Mouse (Mus musculus): ENCODE data around the gene Rgl1.

Rgl1 gene

DNA sequence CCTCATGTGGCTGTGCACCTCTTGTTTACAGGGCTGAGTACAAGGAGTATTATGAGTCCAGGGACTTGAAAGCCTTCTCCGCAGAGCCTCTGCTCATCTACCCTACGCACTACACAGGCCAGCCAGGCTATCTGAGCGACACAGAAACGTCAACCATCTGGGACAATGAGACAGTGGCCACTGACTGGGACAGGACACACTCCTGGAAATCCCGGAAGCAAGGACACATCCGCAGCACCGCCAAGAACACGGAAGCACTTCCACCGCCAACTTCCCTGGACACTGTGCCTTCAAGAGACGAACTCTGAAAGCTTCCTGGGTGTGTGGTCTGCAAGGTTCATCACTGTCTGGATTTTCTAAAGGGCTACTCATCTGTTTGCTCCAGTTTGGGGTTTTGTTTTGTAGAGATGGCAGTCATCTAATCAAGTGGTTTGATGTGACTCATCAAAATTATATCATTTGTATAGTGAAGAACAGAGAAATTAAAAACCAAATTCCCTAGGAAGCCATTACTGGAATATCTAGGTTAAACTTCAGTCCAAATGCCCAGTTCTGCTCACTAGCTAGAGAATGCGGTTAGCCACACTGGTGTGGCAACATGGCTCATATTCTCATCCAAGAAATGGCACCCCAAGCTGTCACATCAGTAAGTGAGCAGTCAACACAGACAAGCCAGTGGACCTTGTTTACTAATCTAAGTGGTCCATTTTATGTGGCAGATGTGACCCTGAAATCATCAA is 257.5 kb downstream of the Rgl1 start:
- no peak for ATAC-seq (ENCODE audit: low TSS enrichment)

GRCm38 (mm10) chr1:152506726-152507125 is 259.4 kb downstream of the Rgl1 start:
- ATAC-seq (ENCODE audit: low TSS enrichment), result no peak

DNA sequence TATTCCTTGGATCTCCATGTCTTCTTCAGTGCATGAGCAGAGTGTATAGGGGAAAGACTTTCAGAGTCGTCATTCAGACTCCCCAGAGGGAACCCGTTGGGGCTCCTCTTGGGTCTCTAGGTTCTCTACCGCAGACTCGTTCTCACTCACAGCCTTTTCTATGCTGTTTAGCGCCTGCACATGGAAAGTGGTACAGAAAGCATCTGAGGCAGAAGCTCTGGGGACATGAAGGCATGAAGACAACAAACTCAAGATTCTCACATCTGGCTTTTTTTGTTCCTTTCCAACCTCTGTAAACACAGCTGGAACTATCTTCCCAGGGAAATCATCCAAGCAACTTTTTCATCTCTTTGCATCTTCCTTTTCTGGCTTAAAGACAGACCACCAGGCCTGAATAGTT is 260.0 kb downstream of the Rgl1 start:
- ATAC-seq (ENCODE audit: low TSS enrichment), result no peak

DNA sequence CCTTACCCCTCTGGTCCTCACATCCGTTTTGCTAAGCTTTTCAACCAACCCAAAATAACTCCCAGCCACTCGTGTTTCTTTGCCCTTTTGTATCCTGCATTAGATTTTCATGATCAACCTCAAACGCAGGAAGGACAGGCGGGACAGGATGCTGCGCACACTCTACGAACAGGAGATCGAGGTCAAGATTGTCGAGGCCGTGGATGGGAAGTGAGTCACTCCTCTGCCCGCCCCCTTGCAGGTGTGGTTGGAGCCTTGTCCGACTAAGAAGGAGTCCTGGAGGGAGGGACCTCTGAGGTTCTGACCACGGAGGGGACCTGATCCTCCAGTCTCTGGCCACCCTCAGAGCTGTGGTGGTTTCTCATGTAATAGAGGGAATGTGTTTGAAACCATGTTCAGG is 266.3 kb downstream of the Rgl1 start:
- ATAC-seq (ENCODE audit: low TSS enrichment), result no peak

- ATAC-seq (ENCODE audit: low TSS enrichment), result no peak
These were observed 268.6 kb downstream of the Rgl1 start for GRCm38 (mm10) chr1:152497581-152497980.

- no peak for ATAC-seq (ENCODE audit: low TSS enrichment)
These were observed 269.3 kb downstream of the Rgl1 start for GRCm38 (mm10) chr1:152496831-152497230.

- no peak for ATAC-seq (ENCODE audit: low TSS enrichment)
These were observed 273.9 kb downstream of the Rgl1 start for GRCm38 (mm10) chr1:152492258-152492657.

DNA sequence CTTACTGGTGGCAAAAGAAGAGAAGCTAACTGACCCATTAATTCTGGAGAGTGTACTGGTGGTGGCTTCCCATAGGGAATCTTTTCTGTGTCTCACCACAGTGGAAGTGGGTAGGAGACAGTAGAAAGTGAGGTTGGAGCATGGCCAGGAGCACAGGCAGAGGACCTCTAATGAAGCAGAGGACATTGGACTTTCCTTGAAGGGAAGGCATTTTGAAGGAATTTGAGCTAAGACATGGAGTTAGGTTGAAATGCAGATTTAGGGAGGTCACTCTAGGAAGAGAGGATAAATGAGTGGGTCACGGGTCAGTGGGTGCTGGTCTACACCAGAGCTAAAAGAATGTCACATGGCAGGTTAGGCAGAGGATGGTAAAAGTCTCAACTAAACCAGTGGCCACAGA is 275.3 kb downstream of the Rgl1 start:
- ATAC-seq (ENCODE audit: low TSS enrichment), result no peak

- ATAC-seq (ENCODE audit: low TSS enrichment), result no peak; the same call in 1 of the 2 replicates
These were observed 290.0 kb downstream of the Rgl1 start for GRCm38 (mm10) chr1:152476126-152476525.

GRCm38 (mm10) chr1:152468443-152468842 is 297.7 kb downstream of the Rgl1 start:
- peak; percentile 91 for ATAC-seq (ENCODE audit: low TSS enrichment)
